Mouse (Mus musculus) liver, embryonic 11.5 days (tissue): ENCODE results near the gene Gm3383. TPM values are rescaled to one million over a fixed set of nuclear protein-coding genes. Genes with fewer than 3 reads are reported as not detected.

Experiments
- polyA plus RNA-seq: library from polyadenylated mRNA; unstranded; fragments of >200 nt; fragmentation: Nextera tagmentation; extraction: Ambion mirVana; gene quantifications from 2 replicates; pipeline ENCODE4 v1.2.1, GENCODE M21; 2014

The Gm3383 gene
- polyA plus RNA-seq, 1 experiment from 2014 or later: not detected

Other genes with a start within 250 kb of the Gm3383 start
- not detected in 2 replicates for gene Gm8265, start 175.0 kb downstream of the Gm3383 start, polyA plus RNA-seq
- not detected in 2 replicates for gene Gm9603, start 120.5 kb downstream of the Gm3383 start, polyA plus RNA-seq
- not detected in 2 replicates for gene Gm3373, start 66.4 kb downstream of the Gm3383 start, polyA plus RNA-seq
- gene Gm3424, start 22.3 kb upstream of the Gm3383 start, polyA plus RNA-seq: not detected in 2 replicates
- gene Gm8237, start 72.4 kb upstream of the Gm3383 start, polyA plus RNA-seq: 0.16 TPM in 1 of 2 replicates, not detected in the other
- 0.08 and 0.29 TPM in 2 replicates for gene Gm3248, start 153.8 kb upstream of the Gm3383 start, polyA plus RNA-seq
- gene Gm3453, start 171.2 kb upstream of the Gm3383 start, polyA plus RNA-seq: not detected in 2 replicates